Mouse (Mus musculus) midbrain, embryonic 13.5 days (tissue): ENCODE measurements around the gene Gm45623. TPM values are rescaled to one million over a fixed set of nuclear protein-coding genes. Genes with fewer than 3 reads are reported as not detected.

Experiments
- ATAC-seq: fragments of 200-750 bp; cut with Nextera tagmentation; 2 replicates; pipeline ENCODE4 v1.8.0; 2017; ENCODE audit warnings: mild to moderate bottlenecking, moderate TSS enrichment, moderate library complexity
- H3K27ac ChIP-seq: fragments of 300-500 bp; sonication (generic); 2 replicates; pipeline ENCODE4 v1.5.1; 2015; ENCODE audit warnings: inconsistent platforms, mild to moderate bottlenecking, moderate library complexity
- H3K27me3 ChIP-seq: fragments of 300-500 bp; sonication (generic); 2 replicates; pipeline ENCODE4 v1.6.1; 2015; ENCODE audit warnings: mild to moderate bottlenecking, inconsistent platforms
- H3K36me3 ChIP-seq: fragments of 300-500 bp; sonication (generic); 2 replicates; pipeline ENCODE4 v1.6.1; 2015; ENCODE audit warnings: mild to moderate bottlenecking, inconsistent platforms
- H3K4me1 ChIP-seq: fragments of 300-500 bp; sonication (generic); replicated peaks from 2 replicates; pipeline ENCODE4 v1.6.1; 2015; ENCODE audit warnings: inconsistent platforms
- H3K4me2 ChIP-seq: fragments of 300-500 bp; sonication (generic); replicated peaks from 2 replicates; pipeline ENCODE4 v1.6.1; 2015; ENCODE audit warnings: moderate library complexity, mild to moderate bottlenecking, inconsistent platforms
- H3K4me3 ChIP-seq: fragments of 300-500 bp; sonication (generic); replicated peaks from 2 replicates; pipeline ENCODE4 v1.5.1; 2015; ENCODE audit warnings: mild to moderate bottlenecking, inconsistent platforms
- H3K9ac ChIP-seq: fragments of 300-500 bp; sonication (generic); replicated peaks from 2 replicates; pipeline ENCODE4 v1.6.1; 2015; ENCODE audit warnings: mild to moderate bottlenecking, inconsistent platforms
- H3K9me3 ChIP-seq: fragments of 300-500 bp; sonication (generic); 2 replicates; pipeline ENCODE4 v1.6.1; 2016; ENCODE audit warnings: mild to moderate bottlenecking, inconsistent platforms
- WGBS: fragments of 180-500 bp; shearing (Covaris S2); methylation state at CpG from one replicate; pipeline ENCODE4 v1.1.7; 2015; 5-methylcytosine and 5-hydroxymethylcytosine counted together
- polyA plus RNA-seq: library from polyadenylated mRNA; unstranded; fragments of >200 nt; fragmentation: Nextera tagmentation; extraction: Ambion mirVana; gene quantifications from 2 replicates; pipeline ENCODE4 v1.2.1, GENCODE M21; 2015

The Gm45623 gene
- polyA plus RNA-seq, 1 experiment from 2014 or later, result 0.74 TPM

- Histone ChIP-seq H3K4me3 (no peak overlapping the region), H3K36me3 (no peaks in the 10 kb centered on the region), H3K9me3 (no peaks in the 10 kb centered on the region), H3K4me2 (no peak overlapping the region), H3K27ac (peak overlapping the region; percentile 68), H3K27me3 (no peaks in the 10 kb centered on the region), H3K9ac (no peak overlapping the region), H3K4me1 (peaks cover 55% of the 10 kb centered on the region)
- no peak for ATAC-seq
- WGBS, result 69% methylated on average over 5 of the region's 5 CpGs
Measured at GRCm38 (mm10) chr13:56770786-56771185, 17.2 kb upstream of the Gm45623 start.

GRCm38 (mm10) chr13:56770136-56770578 is 16.5 kb upstream of the Gm45623 start:
- Histone ChIP-seq H3K4me1 (peaks cover 59% of the 10 kb centered on the region), H3K27ac (peak overlapping the region; percentile 68), H3K9ac (no peak overlapping the region), H3K36me3 (no peaks in the 10 kb centered on the region), H3K4me2 (no peak overlapping the region), H3K9me3 (no peaks in the 10 kb centered on the region), H3K4me3 (no peak overlapping the region), H3K27me3 (no peaks in the 10 kb centered on the region)
- ATAC-seq, result peak; percentile 49
- WGBS, result 39% methylated on average over 1 of the region's 1 CpGs

- H3K4me3 ChIP-seq, result no peak overlapping the region
- H3K27me3 ChIP-seq, result no peaks in the 10 kb centered on the region
- 14% methylated on average over 4 of the region's 4 CpGs for WGBS
- H3K4me2 ChIP-seq, result no peak overlapping the region
- no peaks in the 10 kb centered on the region for H3K9me3 ChIP-seq
- H3K27ac ChIP-seq, result peak overlapping the region; percentile 22
- no peak for ATAC-seq
- no peaks in the 10 kb centered on the region for H3K36me3 ChIP-seq
- no peak overlapping the region for H3K9ac ChIP-seq
- peaks cover 52% of the 10 kb centered on the region for H3K4me1 ChIP-seq
Measured at GRCm38 (mm10) chr13:56769431-56769830, 15.8 kb upstream of the Gm45623 start.

- 61% methylated on average over 5 of the region's 5 CpGs for WGBS
- Histone ChIP-seq H3K4me3 (no peak overlapping the region), H3K27me3 (peaks cover 3% of the 10 kb centered on the region; the same call in 1 of the 2 replicates), H3K27ac (0 out of 2 replicates have a peak overlapping the region, but pooled peaks have one; percentile 1), H3K4me2 (no peak overlapping the region), H3K9me3 (no peaks in the 10 kb centered on the region), H3K9ac (no peak overlapping the region), H3K4me1 (peaks cover 56% of the 10 kb centered on the region), H3K36me3 (no peaks in the 10 kb centered on the region)
- ATAC-seq, result no peak
Measured at GRCm38 (mm10) chr13:56766211-56766610, 12.6 kb upstream of the Gm45623 start.

GRCm38 (mm10) chr13:56765284-56766032 is 11.8 kb upstream of the Gm45623 start:
- H3K27ac ChIP-seq, result 0 out of 2 replicates have a peak overlapping the region, but pooled peaks have one; percentile 1
- peaks cover 3% of the 10 kb centered on the region; the same call in 1 of the 2 replicates for H3K27me3 ChIP-seq
- H3K4me3 ChIP-seq, result no peak overlapping the region
- H3K9me3 ChIP-seq, result no peaks in the 10 kb centered on the region
- WGBS, result 63% methylated on average over 25 of the region's 25 CpGs
- H3K4me1 ChIP-seq, result peaks cover 51% of the 10 kb centered on the region
- no peaks in the 10 kb centered on the region for H3K36me3 ChIP-seq
- no peak overlapping the region for H3K4me2 ChIP-seq
- no peak overlapping the region for H3K9ac ChIP-seq
- no peak for ATAC-seq

- no peak overlapping the region for H3K9ac ChIP-seq
Measured at GRCm38 (mm10) chr13:56762446-56763229, 9.0 kb upstream of the Gm45623 start.

GRCm38 (mm10) chr13:56758492-56758891 is 4.9 kb upstream of the Gm45623 start:
- WGBS, result 28% methylated on average over 6 of the region's 6 CpGs
- ATAC-seq, result no peak

More at GRCm38 (mm10) chr13:56762446-56763229, 9.0 kb upstream of the Gm45623 start:
- Histone ChIP-seq H3K4me2 (no peak overlapping the region), H3K4me1 (peaks cover 30% of the 10 kb centered on the region), H3K27ac (no peak overlapping the region), H3K27me3 (peaks cover 3% of the 10 kb centered on the region; the same call in 1 of the 2 replicates), H3K4me3 (no peak overlapping the region), H3K36me3 (no peaks in the 10 kb centered on the region), H3K9me3 (no peaks in the 10 kb centered on the region)
- 46% methylated on average over 13 of the region's 13 CpGs for whole genome bisulfite sequencing
- 0 out of 2 replicates have a peak, but pooled peaks have one; percentile 28 for ATAC-seq

GRCm38 (mm10) chr13:56757201-56757600 is 3.6 kb upstream of the Gm45623 start:
- H3K27me3 ChIP-seq, result peaks cover 44% of the 10 kb centered on the region
- 65% methylated on average over 12 of the region's 12 CpGs for WGBS
- ATAC-seq, result no peak

More at GRCm38 (mm10) chr13:56758492-56758891, 4.9 kb upstream of the Gm45623 start:
- Histone ChIP-seq H3K9ac (no peak overlapping the region), H3K9me3 (no peaks in the 10 kb centered on the region), H3K4me2 (no peak overlapping the region), H3K4me3 (no peak overlapping the region), H3K27me3 (peaks cover 34% of the 10 kb centered on the region), H3K27ac (no peak overlapping the region), H3K36me3 (no peaks in the 10 kb centered on the region), H3K4me1 (peaks cover 18% of the 10 kb centered on the region)

GRCm38 (mm10) chr13:56755871-56756270 is 2.2 kb upstream of the Gm45623 start:
- no peak overlapping the region for H3K9ac ChIP-seq
- H3K4me1 ChIP-seq, result peaks cover 21% of the 10 kb centered on the region
- H3K4me3 ChIP-seq, result no peak overlapping the region
- H3K27ac ChIP-seq, result no peak overlapping the region
- H3K9me3 ChIP-seq, result no peaks in the 10 kb centered on the region
- H3K36me3 ChIP-seq, result no peaks in the 10 kb centered on the region
- no peak for ATAC-seq
- peaks cover 57% of the 10 kb centered on the region for H3K27me3 ChIP-seq
- H3K4me2 ChIP-seq, result no peak overlapping the region
- WGBS, result 66% methylated on average over 6 of the region's 6 CpGs

More at GRCm38 (mm10) chr13:56757201-56757600, 3.6 kb upstream of the Gm45623 start:
- Histone ChIP-seq H3K4me1 (peaks cover 18% of the 10 kb centered on the region), H3K4me3 (no peak overlapping the region), H3K4me2 (no peak overlapping the region), H3K9ac (no peak overlapping the region), H3K36me3 (no peaks in the 10 kb centered on the region), H3K27ac (no peak overlapping the region), H3K9me3 (no peaks in the 10 kb centered on the region)

GRCm38 (mm10) chr13:56752474-56753191 is 994 bp downstream of the Gm45623 start:
- WGBS, result under 1% methylated on average over 41 of the region's 41 CpGs
- no peaks in the 10 kb centered on the region for H3K9me3 ChIP-seq
- no peaks in the 10 kb centered on the region for H3K36me3 ChIP-seq
- H3K27ac ChIP-seq, result no peak overlapping the region
- peaks cover 21% of the 10 kb centered on the region for H3K4me1 ChIP-seq
- peak; percentile 72 for ATAC-seq
- peak overlapping the region; percentile 49 for H3K4me3 ChIP-seq
- peaks cover 64% of the 10 kb centered on the region for H3K27me3 ChIP-seq
- H3K9ac ChIP-seq, result peak overlapping the region; percentile 62
- peak overlapping the region; percentile 86 for H3K4me2 ChIP-seq

- H3K27me3 ChIP-seq, result peaks cover 64% of the 10 kb centered on the region
- H3K4me3 ChIP-seq, result no peak overlapping the region
- H3K9me3 ChIP-seq, result no peaks in the 10 kb centered on the region
- peaks cover 21% of the 10 kb centered on the region for H3K4me1 ChIP-seq
- no peak overlapping the region for H3K9ac ChIP-seq
- ATAC-seq, result no peak
- peak overlapping the region; percentile 86 for H3K4me2 ChIP-seq
- 13% methylated on average over 5 of the region's 5 CpGs for WGBS
- H3K27ac ChIP-seq, result no peak overlapping the region
- no peaks in the 10 kb centered on the region for H3K36me3 ChIP-seq
Measured at GRCm38 (mm10) chr13:56751774-56752173, 1.9 kb downstream of the Gm45623 start.
